Mouse (Mus musculus) limb, embryonic 14.5 days (tissue): ENCODE data around the gene Tnfrsf1b. TPM values are rescaled to one million over a fixed set of nuclear protein-coding genes. Genes with fewer than 3 reads are reported as not detected.

Experiments
- ATAC-seq: fragments of 200-750 bp; cut with Nextera tagmentation; 2 replicates; pipeline ENCODE4 v1.8.0; 2017; ENCODE audit warnings: low read depth, moderate number of reproducible peaks, moderate TSS enrichment; ENCODE audit not compliant: low FRiP score
- DNase-seq: peaks from one replicate; pipeline ENCODE4 v3.0.0-alpha.2; 2015; ENCODE audit warnings: low spot score
- H3K27ac ChIP-seq: fragments of 300-500 bp; sonication (generic); replicated peaks from 2 replicates; pipeline ENCODE4 v1.5.1; 2014; ENCODE audit warnings: low read depth, mild to moderate bottlenecking, low read length, moderate library complexity, mixed read lengths
- H3K27me3 ChIP-seq: fragments of 300-500 bp; sonication (generic); 2 replicates; pipeline ENCODE4 v1.6.1; 2014; ENCODE audit warnings: low read length, mixed read lengths; ENCODE audit not compliant: control insufficient read depth, insufficient read depth
- H3K36me3 ChIP-seq: fragments of 300-500 bp; sonication (generic); 2 replicates; pipeline ENCODE4 v1.6.1; 2014; ENCODE audit warnings: mild to moderate bottlenecking, low read length, moderate library complexity, mixed read lengths; ENCODE audit not compliant: control insufficient read depth, insufficient read depth
- H3K4me1 ChIP-seq: fragments of 300-500 bp; sonication (generic); 2 replicates; pipeline ENCODE4 v1.6.1; 2014; ENCODE audit warnings: antibody characterized with exemption, low read length, mixed read lengths; ENCODE audit not compliant: control insufficient read depth, insufficient read depth
- H3K4me2 ChIP-seq: fragments of 300-500 bp; sonication (generic); replicated peaks from 2 replicates; pipeline ENCODE4 v1.6.1; 2014; ENCODE audit warnings: low read depth, mild to moderate bottlenecking, low read length, moderate library complexity; ENCODE audit not compliant: severe bottlenecking
- H3K4me3 ChIP-seq: fragments of 300-500 bp; sonication (generic); replicated peaks from 2 replicates; pipeline ENCODE4 v1.5.1; 2014; ENCODE audit warnings: low read length
- H3K9ac ChIP-seq: fragments of 300-500 bp; sonication (generic); 2 replicates; pipeline ENCODE4 v1.6.1; 2014; ENCODE audit warnings: mild to moderate bottlenecking, low read depth, low read length, moderate library complexity; ENCODE audit not compliant: severe bottlenecking
- H3K9me3 ChIP-seq: fragments of 300-500 bp; sonication (generic); 2 replicates; pipeline ENCODE4 v1.6.1; 2016; ENCODE audit warnings: low read length; ENCODE audit not compliant: control insufficient read depth
- POLR2A ChIP-seq: fragments of 200-500 bp; IDR thresholded peaks from 2 replicates; pipeline ENCODE4 v1.8.0; 2012; ENCODE audit warnings: inconsistent platforms, mild to moderate bottlenecking, moderate library complexity, borderline replicate concordance; ENCODE audit not compliant: insufficient read depth, insufficient read length; ENCODE audit errors: extremely low read depth
- WGBS: fragments of 180-500 bp; shearing (Covaris S2); extraction: QIAGEN DNeasy Blood & Tissue Kit; methylation state at CpG from one replicate; pipeline ENCODE4 v1.1.7; 2014; 5-methylcytosine and 5-hydroxymethylcytosine counted together
- polyA plus RNA-seq, 2 experiments: library from polyadenylated mRNA; depleted of rRNA in 1 of 2; stranded (reverse) in 1 of 2; unstranded in 1 of 2; fragments of >200 nt; fragmentation: Nextera tagmentation in 1 of 2; extraction: Ambion mirVana in 1 of 2; gene quantifications; 2 replicates each; pipeline versions ENCODE4 v1.2.1 to v1.2.3; 2012 to 2014

Gene Tnfrsf1b
- polyA plus RNA-seq, 2 experiments: 3.5 to 3.9 TPM

DNA sequence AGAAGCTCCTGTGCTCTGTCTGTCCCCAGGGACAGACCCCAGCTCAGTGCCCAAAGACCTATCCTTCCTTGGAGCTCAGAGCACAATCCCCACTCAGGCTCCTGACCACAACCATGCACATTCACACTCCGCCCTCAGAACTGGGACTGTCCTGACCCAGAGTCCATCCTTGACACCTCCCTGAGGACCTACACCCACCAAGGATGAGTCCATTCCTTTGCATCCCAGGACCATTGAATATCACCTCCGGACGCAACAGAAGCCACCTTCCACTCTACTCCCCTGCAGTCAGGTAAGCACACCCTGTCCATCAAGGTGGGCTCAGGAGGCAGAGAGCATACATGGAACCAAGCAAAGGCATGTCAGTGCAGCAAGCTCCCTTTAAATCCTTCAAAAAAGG is 1.1 kb downstream of the Tnfrsf1b start:
- Histone ChIP-seq H3K4me3 (peak overlapping the region; percentile 45; the same call in 1 of the 2 replicates), H3K4me1 (no peaks in the 10 kb centered on the region), H3K9ac (no peak overlapping the region), H3K36me3 (no peaks in the 10 kb centered on the region), H3K9me3 (no peaks in the 10 kb centered on the region), H3K27me3 (peaks cover 6% of the 10 kb centered on the region), H3K27ac (no peak overlapping the region), H3K4me2 (peak overlapping the region; percentile 86)
- ATAC-seq (no peak), DNase-seq (no peak)
- 92% methylated on average over 3 of the region's 3 CpGs for WGBS
- TF ChIP-seq POLR2A: no peak

DNA sequence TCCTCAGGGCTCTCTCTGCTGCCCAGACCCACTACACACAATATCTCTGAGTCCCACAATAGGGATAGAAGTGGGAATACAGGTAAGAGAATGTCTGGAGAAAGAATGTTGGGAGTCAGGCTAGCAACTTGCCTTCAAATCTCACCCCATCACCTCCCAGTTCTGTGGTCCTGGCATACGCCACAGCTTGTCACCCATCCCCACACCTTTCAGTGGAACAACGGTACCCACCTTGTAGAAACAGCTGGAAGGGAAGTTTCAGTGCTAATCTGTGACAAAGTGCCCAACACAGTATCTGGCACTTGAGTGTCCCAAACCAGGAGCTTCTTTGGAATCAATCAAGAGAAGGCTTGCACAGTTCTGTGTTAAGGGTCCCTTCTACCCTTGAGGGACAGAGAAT is 2.0 kb downstream of the Tnfrsf1b start:
- Histone ChIP-seq H3K9ac (no peak overlapping the region), H3K4me3 (no peak overlapping the region), H3K27me3 (peaks cover 6% of the 10 kb centered on the region), H3K36me3 (no peaks in the 10 kb centered on the region), H3K4me2 (no peak overlapping the region), H3K4me1 (peaks cover 5% of the 10 kb centered on the region; the same call in 1 of the 2 replicates), H3K9me3 (no peaks in the 10 kb centered on the region), H3K27ac (no peak overlapping the region)
- 95% methylated on average over 2 of the region's 2 CpGs for WGBS
- TF ChIP-seq POLR2A: no peak
- DNase-seq: no peak
- ATAC-seq: no peak

DNA sequence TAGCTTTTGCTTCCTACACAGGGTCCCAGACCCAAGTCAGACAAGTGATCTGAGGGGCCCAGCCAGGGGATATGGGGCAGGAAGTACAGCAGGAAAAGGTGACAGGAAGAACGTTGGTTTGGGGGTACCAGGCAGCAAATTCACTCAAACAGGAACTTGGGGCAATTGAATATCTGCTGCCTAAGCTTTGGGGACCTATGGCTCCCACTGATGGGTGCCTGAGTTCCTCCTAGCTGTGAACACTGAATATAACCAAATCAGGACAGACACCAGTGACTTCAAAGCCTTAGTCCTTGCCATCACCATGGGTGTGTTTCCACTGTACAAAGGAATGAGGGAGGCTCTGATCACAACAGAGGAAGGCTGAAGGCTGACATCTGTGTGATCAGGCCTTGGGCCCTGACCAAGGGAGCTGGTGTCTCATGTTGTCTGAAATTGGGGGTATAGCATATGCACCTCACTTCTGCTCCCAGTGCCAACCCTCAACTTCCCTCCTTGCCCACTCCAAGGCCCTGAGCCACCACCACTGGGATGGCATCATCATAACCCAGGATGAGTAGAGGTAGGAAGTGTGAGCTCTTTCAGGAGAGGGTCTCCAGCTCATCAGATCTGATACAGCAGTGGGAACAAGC is 3.8 kb downstream of the Tnfrsf1b start:
- no peaks in the 10 kb centered on the region for H3K36me3 ChIP-seq
- 80% methylated on average over 1 of the region's 1 CpGs for WGBS
- ATAC-seq: no peak
- H3K9ac ChIP-seq: no peak overlapping the region
- TF ChIP-seq POLR2A: no peak
- no peaks in the 10 kb centered on the region for H3K9me3 ChIP-seq
- DNase-seq: no peak
- peaks cover 14% of the 10 kb centered on the region for H3K4me1 ChIP-seq
- H3K27me3 ChIP-seq: peaks cover 6% of the 10 kb centered on the region
- no peak overlapping the region for H3K4me2 ChIP-seq
- H3K27ac ChIP-seq: no peak overlapping the region
- no peak overlapping the region for H3K4me3 ChIP-seq

DNA sequence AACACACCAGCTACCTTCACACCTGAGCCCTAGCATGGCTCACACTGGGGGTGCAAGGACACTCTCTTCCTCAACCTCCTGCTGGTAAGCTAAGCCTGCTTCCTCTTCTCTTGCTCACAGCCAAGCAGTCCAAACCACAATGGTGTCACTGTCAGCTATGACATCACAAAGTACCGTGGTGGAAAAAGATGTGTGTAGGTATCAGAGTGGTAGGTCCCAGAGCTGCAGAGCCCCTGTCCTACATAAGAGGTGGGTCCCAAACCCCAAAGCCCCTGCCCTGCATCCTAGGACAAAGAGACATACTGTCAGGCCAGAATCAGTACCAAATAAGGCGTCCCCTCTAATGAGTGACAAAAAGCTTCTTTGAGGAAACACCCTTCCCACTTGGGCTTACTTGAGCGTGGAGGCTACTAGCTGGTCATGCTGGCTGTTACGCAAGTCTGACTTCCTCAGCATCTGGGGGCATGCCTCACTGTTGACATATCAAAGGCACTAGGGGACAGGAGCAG is 5.9 kb downstream of the Tnfrsf1b start:
- Histone ChIP-seq H3K4me2 (no peak overlapping the region), H3K27me3 (no peaks in the 10 kb centered on the region), H3K27ac (no peak overlapping the region), H3K9me3 (no peaks in the 10 kb centered on the region), H3K36me3 (no peaks in the 10 kb centered on the region), H3K4me3 (no peak overlapping the region), H3K4me1 (peaks cover 14% of the 10 kb centered on the region), H3K9ac (no peak overlapping the region)
- ATAC-seq: no peak
- no peak for DNase-seq
- 79% methylated on average over 4 of the region's 4 CpGs for WGBS
- no peak for TF ChIP-seq POLR2A

DNA sequence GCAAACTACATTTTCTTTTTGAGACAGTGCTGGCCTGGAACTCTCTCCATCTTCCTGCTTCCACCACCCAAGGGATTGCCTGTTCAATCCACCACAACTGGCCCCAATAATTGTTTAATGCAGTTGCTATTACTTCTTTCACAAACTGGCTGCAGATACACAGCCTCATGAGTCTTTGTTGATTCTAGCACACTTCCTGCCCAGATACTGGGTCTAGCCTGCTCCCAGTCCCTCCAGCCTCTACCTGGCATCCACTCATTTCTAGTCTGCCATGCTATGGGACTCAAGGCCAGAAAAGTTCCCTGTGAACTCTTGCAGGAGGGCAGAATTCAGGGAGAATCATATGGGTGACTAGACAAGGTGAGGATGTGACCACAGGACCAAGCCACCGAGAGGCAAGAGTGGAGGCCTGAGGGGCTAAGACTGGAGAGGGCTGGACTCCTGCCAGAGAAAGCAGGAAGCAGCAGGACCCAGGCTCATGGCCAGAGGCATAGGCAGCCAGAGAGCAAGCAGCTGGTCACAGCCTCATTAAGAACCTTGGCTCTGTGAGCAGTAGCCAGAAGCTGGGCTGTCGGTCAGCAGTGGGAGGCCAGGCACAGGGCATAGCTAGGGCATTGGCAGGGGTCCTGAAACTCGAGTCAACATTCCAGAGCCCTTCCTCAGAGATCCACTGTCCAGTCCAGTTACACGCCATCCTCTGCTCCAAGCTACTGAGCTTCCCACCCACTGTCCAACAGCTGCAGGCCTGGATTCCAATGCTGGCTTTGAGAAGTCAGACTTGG is 7.4 kb downstream of the Tnfrsf1b start:
- Histone ChIP-seq H3K27me3 (no peaks in the 10 kb centered on the region), H3K36me3 (no peaks in the 10 kb centered on the region), H3K4me2 (no peak overlapping the region), H3K4me3 (no peak overlapping the region), H3K27ac (no peak overlapping the region), H3K9ac (no peak overlapping the region), H3K4me1 (peaks cover 14% of the 10 kb centered on the region), H3K9me3 (no peaks in the 10 kb centered on the region)
- TF ChIP-seq POLR2A: no peak
- DNase-seq (peak; percentile 67), ATAC-seq (peak; percentile 68; the same call in 1 of the 2 replicates)
- 20% methylated on average over 4 of the region's 4 CpGs for WGBS
